Mouse (Mus musculus) A20 (cell line): ENCODE measurements around the gene Fam114a2.
"Not testable (repeated sequence)": the region's sequence is repeated elsewhere in the genome, so short reads cannot be mapped to it uniquely, and the experiment has no call there.

ENCODE experiments used
- DNase-seq: peaks from one replicate; pipeline ENCODE4 v3.0.0-alpha.2; 2011; ENCODE audit warnings: low read depth, low spot score

Gene Fam114a2

DNA sequence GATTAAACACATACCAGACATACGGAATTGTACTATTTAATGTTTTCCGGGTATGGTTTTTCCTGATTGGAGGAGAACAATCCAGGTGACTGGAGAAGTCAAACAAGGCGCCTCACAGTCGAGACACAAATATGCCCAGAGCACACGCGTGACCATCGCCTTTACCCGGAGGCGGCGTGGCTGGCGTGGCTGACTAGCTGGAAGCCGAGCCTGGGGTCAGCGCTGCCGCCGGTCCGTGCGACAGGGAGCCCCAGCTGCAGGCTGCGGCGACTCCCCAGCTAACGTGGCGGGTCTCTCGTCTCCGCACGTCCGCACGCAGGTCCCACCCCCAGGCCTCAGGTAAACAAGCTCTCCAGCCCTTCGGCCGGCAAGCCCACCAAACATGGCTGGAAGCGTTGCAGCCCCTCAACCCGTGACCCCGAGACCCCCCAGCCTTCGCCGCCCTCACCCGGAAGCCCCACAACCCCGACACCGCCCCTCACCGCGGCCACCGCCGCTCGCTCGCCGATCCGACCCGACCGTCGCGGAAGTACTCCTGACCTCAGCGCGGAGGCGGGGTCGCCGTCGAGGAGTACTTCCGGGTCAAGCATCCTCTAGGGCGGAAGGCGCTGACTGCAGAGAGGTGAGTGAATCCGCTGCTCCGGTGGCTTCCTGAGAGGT lies at the start of gene Fam114a2, which contains the start of gene Mfap3:
Fam114a2 (minus strand) TSS at position 527 of the 660 bp plus-strand sequence.
Mfap3 (plus strand) TSS at position 574 of the 660 bp plus-strand sequence.
- DNase-seq, result peak; percentile 95

DNA sequence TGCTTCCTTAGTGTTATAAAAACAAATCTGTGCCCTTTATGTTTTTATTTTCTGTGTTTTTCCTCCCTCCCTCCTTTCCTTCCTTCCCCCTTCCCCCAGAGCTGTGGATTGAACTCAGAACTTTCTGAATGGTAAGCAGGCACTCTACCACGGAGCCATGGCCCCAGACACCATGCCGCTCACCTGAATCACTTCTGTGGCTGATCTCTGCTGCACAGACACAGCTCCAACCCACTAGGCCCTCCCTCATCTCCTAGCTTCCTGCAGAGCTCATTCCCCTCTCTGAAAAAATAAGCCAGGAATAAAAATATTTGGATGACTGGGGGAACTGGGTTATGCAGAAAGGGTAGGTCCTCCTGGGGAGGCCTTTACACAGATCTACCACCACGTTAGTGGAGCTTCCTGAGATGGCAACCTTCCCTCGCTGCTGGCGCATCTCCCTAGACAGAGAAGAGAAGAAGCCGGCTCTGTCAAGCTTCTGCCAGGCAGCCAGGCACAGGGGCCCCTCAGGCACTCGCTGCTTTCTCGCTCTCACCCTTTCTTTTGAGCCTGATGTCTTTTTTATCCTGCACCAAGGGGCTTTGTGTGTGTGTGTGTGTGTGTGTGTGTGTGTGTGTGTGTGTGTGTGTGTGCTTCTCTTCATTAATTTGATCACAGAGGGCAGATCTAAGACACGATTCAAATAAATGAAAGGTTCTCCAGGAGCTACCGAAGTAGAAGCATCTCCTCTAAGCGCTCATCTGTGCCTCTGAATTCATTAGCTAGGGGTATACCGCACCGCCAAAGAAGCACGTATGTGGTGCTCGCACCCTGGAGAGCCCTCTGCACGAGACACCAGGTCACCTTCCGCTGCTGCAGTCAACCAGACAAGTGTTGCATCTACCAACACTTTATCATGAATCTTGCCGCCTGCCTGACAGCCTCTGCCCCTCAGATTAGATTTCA lies 47.9 kb upstream of the Fam114a2 start:
- DNase-seq, result no peak

DNA sequence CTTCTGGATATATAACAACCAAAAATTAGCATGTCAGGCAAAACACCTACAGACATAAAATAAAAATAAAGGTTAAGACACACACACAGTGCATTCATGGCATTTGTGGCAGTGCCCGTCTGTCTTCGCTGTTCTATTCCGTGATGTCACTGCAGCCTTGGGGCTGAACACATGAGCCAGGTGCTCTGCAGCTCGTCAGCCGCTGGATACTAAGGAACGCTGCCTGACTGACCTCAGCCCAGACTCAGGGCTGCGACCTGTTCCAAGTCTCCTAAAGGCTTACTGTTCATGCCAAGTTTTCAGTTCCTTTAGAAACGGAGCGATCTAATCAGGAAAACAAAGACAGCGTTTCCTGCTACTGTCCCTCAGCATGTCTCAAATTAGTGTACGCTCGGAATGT lies 46.1 kb upstream of the Fam114a2 start:
- no peak for DNase-seq

DNA sequence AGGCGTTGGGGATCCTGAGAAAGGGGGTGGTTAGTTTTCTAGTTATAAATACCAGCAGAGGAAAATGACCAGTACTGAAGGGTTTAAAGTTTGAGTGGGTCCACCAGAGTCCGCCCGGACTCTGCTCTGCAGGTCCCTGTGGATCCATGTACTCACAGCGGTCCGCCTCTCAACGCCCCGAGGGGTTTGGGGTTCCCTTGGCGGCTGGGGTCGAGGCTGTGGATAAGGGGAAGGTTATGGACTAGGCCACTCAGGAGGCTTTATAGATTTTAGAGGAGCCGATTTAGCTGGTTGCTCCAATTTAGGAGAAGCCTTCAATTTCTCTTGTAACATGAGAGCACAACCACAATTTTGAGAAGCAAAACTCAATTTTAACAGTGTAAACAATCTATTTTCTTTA lies 39.5 kb upstream of the Fam114a2 start:
- not testable (repeated sequence) for DNase-seq

DNA sequence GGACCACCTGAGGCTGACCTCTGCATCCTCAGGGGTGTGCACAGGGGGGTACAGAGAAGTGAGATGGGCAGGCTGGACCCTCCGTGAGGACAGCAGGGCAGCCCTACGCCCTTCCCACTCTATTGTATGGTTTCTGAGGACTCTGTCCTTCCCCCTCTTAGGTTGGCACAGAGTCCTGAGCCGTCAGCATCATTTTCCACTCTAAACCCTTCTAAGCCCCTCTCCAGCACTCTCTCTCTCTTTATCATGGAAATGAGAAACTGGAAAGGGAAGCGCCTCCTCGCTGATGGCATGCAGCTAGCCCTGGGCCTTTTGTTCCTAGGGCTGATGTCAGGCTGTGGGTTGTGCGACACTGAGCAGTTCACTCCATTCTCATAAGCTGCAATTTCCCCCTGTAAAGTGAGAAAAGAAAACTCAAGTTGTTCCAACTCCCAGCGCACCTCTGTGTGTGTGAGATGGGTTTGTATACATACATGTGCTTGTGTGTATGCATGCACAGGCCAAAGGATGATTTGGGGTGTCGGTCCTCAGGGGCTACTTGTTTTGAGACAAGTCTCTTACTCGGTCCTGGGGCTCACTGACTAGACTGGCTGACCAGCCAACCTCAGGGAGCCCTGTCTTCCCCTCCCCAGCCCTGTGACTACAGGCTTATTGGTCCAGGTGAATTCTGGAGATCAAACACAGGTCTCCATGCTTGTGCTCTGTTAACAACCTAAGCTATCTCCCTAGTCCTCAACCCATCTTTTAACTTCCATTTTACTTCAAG lies 34.8 kb upstream of the Fam114a2 start:
- DNase-seq, result no peak

DNA sequence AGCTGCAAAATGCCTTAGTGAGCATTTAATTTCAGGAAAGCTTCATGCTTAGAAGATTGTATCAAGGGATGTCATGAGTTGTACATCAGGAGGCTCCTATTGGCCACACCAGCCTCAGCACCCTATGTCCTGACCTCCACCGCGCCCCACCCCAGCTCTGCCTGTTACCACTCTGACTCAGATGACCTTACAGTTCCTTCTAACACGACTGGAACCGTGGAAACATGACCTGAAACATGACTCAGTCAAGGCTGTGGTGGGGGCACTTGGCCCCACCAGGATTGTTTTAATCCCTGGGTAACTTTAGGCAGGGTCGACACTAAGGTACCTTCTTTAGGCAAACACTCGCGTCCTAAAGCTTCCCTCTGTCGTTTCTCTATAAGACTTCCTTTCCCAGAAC lies 32.6 kb upstream of the Fam114a2 start:
- DNase-seq, result no peak

DNA sequence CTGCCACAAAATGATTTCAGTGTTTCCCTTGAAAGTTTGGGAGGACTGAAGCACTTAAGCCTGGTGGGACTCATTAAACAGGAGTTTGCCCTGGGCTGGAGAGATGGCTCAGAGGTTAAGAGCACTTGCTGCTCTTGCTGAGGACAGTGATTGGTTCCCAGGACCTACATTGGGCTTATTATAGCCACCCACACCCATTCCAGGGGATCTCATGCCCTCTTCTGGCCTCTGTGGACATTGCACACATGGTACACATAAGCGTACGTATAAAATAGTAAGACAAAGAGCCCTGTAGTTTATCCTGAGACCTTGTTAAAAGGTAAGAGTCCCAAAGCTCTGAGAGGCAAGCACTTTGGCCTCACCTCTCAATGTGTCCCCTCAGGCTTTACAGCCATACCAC lies 31.8 kb upstream of the Fam114a2 start:
- peak; percentile 33 for DNase-seq

DNA sequence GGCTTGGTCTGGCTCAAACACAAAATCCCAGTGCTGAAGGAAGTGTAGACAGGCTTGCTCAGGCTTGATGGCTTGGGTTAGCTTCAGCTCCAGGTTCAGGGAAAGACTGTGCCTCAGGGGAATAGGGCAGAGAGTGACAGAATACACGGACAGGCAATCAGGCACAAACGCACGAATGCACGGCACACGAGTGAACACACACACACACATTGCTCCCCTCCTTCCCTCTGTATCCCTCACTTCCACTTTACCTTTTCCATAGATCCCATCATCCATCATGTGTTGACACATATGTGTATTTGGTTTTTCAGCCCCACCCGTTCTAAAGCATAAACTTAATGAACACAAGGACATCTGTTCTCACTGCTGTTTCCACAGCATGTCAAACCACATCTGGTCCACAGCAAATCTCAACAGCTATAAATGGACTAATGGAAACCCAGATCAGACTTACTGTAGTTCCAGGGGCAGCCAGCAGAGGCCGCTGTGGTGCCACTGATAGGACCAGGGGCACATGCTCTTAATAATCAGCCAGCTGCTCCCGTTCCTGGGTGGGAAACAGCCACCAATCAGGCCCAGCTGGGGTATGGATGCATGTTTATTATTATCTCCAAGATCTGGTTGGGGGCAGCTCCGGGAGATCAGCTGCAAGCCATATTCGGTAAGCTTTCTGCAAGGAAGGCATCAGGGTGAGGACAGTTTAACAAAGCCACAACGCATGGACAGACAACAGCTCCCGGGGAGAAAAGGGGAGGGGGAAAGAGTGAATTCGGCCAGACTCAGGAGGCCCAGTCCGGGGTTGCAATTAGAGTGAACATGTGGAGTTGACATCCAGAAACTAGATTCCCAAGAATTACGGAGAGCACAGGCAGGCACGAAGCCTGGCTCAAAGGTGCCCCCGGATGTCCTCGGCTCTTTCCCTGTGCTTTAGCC lies 30.5 kb upstream of the Fam114a2 start:
- DNase-seq, result peak; percentile 76

DNA sequence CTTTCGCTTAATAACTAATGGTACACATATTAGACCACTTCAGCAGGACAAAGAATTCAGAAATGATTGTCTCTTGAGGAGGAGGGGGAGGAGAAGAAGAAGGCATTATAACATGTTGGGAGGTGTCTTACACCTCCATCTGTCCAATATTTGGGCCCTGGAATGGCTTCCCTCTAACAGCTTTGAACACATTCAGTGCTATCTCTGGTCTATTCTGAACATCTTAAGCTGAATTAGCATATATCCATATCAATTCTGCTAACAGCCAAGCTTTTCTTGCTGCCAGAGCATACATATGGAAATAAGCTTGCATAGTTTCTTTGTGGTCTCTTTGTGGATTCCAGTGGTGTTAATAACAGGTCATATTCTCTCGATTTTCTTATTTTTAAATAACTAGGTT lies 22.3 kb upstream of the Fam114a2 start:
- DNase-seq, result no peak

DNA sequence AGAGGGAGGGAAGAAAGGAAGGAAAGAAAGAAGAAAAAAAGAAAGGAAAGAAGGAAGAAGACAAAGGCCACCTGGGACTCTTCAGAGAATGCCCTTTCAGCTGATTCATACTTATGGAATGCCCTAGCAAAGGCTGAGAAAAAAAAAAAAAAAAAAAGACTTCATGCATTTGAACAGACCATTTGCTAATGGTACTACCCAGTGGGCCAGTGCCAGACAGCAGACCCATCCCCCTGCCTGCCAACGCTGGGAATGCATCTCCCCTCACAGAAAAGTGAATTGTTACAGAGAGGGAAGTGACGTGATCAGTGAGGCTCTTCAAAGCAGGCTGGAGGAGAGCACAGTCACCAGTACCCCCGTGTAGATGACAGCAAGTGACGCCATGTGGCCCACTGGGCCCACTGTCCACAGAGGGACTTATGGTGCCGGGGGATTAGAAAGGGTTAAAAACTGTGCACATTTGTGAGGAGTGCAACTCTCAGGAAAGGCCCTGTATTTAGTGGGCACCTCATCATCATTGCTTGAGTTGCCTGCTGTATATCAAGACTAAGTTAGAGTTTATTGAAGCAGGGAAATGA lies 21.5 kb upstream of the Fam114a2 start:
- no peak for DNase-seq

DNA sequence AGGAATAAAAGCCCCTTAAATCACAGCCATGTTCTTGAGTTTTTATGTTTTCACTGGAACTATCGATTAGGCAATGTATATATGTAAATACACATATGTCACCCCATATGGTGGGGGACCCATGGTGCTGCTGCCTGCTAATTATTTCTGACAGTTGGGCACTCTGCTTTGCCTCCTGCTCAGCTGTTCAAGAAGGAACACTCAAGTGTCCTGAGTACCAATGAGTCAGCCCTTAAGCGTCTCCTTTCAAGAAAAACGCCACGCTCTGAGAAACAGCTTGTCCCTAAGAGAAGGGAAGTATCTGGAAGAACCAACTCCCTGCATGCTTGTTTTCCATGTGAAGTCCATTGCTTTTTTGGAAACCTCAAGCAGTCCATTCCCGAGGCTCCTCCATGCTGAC lies 17.5 kb upstream of the Fam114a2 start:
- no peak for DNase-seq

DNA sequence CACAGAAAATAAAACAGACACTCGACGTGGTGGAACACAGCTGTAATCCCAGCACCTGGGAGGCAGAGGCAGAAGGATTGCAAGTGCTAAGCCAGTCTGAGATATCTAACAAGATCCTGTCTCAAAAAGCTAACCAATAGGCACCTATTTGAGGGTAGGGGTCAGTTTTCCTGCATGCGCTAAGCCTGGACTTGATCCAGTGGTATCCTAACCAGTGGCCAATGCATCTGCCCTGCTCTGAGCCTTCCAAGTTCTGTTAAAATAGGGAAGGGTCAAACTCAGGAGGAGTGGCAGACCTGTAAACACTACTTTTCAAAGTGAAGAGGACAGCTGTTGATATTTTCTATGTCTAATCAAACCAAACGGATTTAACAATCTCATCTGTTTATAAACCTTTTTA lies 13.9 kb upstream of the Fam114a2 start:
- DNase-seq, result no peak

DNA sequence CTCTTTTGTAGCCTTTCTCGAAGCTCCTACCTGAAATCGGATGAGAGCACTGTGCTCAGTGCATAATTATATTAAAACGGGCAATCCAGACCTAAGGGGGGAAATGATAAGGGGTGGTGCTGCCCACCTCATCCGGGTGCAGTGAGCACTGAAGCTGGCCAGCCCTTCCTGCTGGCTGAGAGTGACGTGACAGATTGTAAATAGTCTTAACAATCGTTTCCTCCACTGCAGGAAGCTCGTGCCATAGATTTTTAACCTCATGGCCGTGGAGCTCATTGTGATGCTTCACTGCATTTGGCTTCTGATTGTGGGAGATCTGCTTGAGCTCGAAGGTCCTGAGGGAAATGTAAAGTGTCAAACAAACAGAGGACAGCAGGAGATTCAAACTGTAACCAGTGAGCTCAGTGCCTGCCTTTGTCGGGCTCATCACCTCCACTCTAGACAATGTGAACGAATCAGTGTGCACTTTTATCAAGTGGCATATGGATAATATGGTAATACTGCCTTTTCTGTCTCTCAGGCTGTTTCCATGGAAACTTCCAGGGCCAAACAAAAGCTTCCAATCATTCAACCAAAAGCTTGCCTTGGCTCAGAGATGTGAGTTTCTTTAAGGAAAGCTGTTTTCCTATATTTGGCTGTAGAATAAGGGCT lies 13.0 kb upstream of the Fam114a2 start:
- DNase-seq, result no peak

DNA sequence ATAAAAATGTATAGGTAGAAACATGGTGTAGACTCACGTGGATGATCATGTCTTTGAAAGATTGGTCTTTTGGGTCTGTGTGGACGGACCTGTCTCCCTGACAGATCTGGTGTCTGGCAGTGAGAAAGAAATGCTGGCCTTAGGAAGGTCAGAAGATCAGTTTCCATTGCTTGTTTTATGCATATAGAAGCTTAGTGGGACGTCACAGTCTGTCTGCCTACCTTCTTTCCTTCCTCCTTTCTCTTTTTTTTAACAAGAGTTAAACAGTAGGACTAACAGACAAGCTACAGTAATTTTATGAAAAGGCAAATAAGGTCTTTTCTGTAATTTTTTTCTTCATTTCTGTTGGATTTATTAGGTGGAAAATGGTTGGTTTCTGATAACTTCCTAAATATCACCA lies 10.7 kb upstream of the Fam114a2 start:
- DNase-seq, result no peak

DNA sequence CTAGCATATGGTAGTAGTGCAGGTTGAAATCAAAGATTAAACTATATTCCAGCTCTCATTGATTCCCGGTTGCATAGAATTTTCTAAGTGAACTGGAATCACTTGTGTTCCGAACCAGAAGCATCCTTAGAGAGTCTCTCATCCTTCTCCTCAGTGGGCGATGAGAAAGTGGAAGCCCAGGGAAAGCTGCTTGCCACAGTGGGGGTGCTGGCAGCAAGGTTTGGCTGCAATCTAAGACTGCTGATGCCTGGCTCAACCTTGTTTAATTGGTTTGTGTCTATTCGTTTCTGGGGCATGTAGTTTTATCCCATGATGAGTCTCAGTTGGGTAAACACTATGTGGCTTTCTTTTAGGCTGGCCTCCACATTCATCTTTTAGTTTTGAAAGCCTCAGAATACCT lies 9.1 kb upstream of the Fam114a2 start:
- no peak for DNase-seq

DNA sequence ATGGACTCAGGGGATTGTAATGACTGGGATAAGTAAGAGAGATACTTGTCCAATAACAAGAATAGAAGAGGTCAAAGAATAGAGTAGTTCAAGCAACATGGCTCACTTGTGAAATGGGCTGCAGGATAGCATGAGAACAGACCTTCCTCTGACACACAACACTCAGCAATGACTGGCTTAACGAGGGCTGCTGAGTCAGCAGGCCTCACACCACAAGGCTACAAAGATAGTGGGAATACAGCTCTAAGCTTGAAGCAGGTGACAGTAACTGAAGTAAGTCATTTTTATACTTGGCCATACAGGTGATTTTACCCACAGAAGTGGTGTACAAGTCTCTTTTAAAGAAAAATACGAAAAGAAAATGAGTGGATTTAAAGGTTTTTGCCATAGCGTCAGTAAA lies 7.5 kb upstream of the Fam114a2 start:
- no peak for DNase-seq

DNA sequence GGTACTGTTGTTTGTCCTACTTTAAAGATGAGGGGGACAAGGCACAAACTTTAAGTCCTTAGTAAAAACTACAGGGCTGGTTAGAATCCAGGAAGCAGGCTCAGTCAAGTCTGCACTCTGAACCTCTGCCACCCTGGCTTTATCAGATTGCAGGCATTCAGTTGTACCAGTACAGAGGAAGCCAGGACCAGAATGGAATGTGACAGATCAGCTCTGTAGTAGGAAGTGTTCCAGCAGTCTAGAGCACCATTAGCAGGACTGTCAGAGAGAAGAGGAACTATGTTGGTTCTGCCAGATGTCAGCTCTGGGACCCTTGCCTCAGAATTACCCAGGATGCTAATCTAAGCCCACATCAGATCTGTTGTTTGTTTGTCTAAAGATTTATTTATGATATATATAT lies 6.2 kb upstream of the Fam114a2 start:
- no peak for DNase-seq

DNA sequence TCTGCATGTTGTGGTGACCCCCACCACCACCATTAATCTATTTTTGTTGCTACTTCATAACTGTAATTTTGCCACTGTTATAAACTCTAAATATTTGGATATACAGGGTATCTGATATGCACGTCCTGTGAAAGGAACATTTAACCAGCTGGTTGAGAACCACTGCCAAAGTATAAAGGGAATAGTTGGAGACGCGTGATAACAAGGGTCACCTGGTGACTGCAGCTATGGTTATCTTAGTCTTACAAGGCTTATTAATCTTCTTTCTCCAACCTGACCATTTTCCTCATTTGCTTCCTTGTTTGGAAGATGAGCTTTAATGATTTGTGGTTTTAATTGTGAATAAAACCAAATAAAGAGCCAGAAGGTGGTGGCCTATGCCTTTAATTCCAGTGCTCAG lies 5.0 kb upstream of the Fam114a2 start:
- DNase-seq, result no peak

DNA sequence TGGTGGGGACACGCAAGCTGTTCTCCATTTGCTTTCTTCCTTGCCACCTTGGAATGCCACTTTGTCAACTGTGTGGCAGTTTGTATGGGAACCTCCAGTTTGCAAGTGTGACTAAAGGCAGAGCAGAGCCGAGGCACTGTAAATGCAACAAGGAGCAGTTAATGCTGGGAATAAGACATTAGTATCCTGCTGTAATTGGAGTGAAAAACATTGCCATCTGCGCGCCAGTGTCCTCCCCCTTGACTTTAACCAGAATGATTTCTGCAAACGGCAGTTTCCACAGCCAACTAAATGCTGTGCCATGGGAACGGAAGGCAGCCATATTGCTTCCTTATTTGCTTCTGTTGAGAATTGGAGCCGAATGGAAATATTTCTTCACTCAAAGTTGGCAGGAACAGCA lies 3.6 kb upstream of the Fam114a2 start:
- DNase-seq, result no peak

DNA sequence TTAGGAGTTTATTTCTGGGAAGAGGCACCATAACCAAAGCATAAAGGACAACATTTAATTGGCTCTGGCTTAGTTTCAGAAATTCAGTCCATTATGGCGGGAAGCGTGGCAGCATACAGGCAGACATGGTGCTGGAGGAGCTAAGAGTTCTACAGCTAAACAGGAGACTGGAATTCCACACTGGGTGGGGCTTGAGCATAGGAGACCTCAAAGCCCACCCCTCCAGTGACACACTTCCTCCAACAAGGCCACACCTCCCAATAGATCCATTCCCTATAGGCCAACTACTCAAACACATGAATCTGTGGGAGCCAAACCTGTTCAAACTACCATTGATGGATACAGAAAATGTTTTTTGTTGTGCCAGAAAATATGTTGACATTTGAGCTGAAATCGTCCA lies 2.8 kb upstream of the Fam114a2 start:
- no peak for DNase-seq
